Mouse (Mus musculus) cerebellum, adult 2 months (tissue): ENCODE data around the gene Akap8l. TPM values are rescaled to one million over a fixed set of nuclear protein-coding genes. Genes with fewer than 3 reads are reported as not detected.

Experiments used
- DNase-seq, 2 experiments: peaks; one replicate each; pipeline ENCODE4 v3.0.0; 2021
- H3K27ac ChIP-seq: fragments of 200-500 bp; 2 replicates; pipeline ENCODE4 v1.5.1; 2012; ENCODE audit warnings: low read length, control low read depth, inconsistent platforms; ENCODE audit not compliant: insufficient read depth
- H3K27me3 ChIP-seq: fragments of 200-500 bp; 2 replicates; pipeline ENCODE4 v1.6.1; 2012; ENCODE audit warnings: inconsistent platforms, mild to moderate bottlenecking, low read length, moderate library complexity; ENCODE audit not compliant: control insufficient read depth, insufficient read depth
- H3K4me1 ChIP-seq: fragments of 200-500 bp; 2 replicates; pipeline ENCODE4 v1.6.1; 2011; ENCODE audit warnings: low read length; ENCODE audit not compliant: control insufficient read depth, insufficient read depth
- H3K4me3 ChIP-seq: fragments of 200-500 bp; replicated peaks from 2 replicates; pipeline ENCODE3; 2011; ENCODE audit warnings: mild to moderate bottlenecking, low read depth, low read length, control low read depth; ENCODE audit not compliant: insufficient read depth
- CTCF ChIP-seq: fragments of 200-500 bp; IDR thresholded peaks from 2 replicates; pipeline ENCODE4 v1.5.1; 2011; ENCODE audit warnings: low read depth, mild to moderate bottlenecking, control low read depth, low read length, moderate library complexity, borderline replicate concordance; ENCODE audit not compliant: insufficient read depth
- POLR2A ChIP-seq: fragments of 200-500 bp; IDR thresholded peaks from 2 replicates; pipeline ENCODE4 v1.6.1; 2011; ENCODE audit warnings: low read length, control low read depth, borderline replicate concordance; ENCODE audit not compliant: insufficient read depth
- WGBS: fragments of 180-500 bp; shearing (Covaris S2); methylation state at CpG from one replicate; pipeline ENCODE4 v1.1.7; 2018; 5-methylcytosine and 5-hydroxymethylcytosine counted together
- polyA plus RNA-seq: library from polyadenylated mRNA; depleted of rRNA; stranded (reverse); fragments of >200 nt; gene quantifications from 2 replicates; pipeline ENCODE4 v1.2.3, GENCODE M21; 2012

Akap8l gene
- polyA plus RNA-seq, 1 experiment: 279 TPM

GRCm38 (mm10) chr17:32364850-32365249, 14.4 kb upstream of the Akap8l start:
- Histone ChIP-seq H3K27me3 (no peaks in the 10 kb centered on the region), H3K27ac (no peak overlapping the region), H3K4me1 (peaks cover 10% of the 10 kb centered on the region; the same call in 1 of the 2 replicates), H3K4me3 (peak overlapping the region; percentile 67)
- DNase-seq: no peak
- TF ChIP-seq POLR2A (no peak), CTCF (no peak)
- WGBS: 64% methylated on average over 5 of the region's 5 CpGs

- Histone ChIP-seq H3K4me3 (peak overlapping the region; percentile 67), H3K27ac (no peak overlapping the region), H3K4me1 (peaks cover 10% of the 10 kb centered on the region; the same call in 1 of the 2 replicates), H3K27me3 (no peaks in the 10 kb centered on the region)
- DNase-seq: peak; percentile 85 to 89
- WGBS: 0% methylated on average over 32 of the region's 47 CpGs
- TF ChIP-seq CTCF: no peak
- 0 out of 2 replicates have a peak, but pooled peaks have one; percentile 18 for TF ChIP-seq POLR2A
These were observed 13.9 kb upstream of the Akap8l start for GRCm38 (mm10) chr17:32364331-32364730.

DNA sequence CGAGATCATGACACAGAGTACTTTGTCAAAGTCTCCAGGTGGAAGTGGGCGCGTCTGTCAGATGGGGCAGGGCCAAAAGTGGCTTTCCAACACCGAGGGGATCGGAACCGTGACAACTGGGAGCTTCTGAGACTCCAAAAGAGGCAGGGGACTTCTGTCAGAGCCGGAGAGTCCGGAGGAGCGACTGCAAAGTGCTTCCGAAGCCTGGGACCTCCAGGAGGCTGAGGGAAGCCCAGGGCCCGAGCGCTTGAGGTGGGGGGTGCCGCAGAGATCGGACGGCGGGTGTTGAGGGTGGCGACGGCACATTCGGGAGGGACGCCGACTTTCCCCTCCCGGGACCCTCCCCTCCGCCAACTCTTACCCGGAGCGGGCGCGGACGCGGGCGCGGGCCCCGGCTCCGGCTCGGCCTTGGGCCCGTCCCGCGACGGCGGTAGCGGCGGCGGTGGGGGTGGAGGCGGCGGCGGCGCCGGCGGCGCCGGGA, 13.5 kb upstream of the Akap8l start:
- TF ChIP-seq CTCF (no peak), POLR2A (no peak)
- WGBS: under 1% methylated on average over 36 of the region's 50 CpGs

GRCm38 (mm10) chr17:32362686-32363085, 12.3 kb upstream of the Akap8l start:
- TF ChIP-seq CTCF (no peak), POLR2A (no peak)
- Histone ChIP-seq H3K27ac (no peak overlapping the region), H3K4me3 (no peak overlapping the region), H3K4me1 (peaks cover 10% of the 10 kb centered on the region; the same call in 1 of the 2 replicates), H3K27me3 (no peaks in the 10 kb centered on the region)
- no peak for DNase-seq
- WGBS: 52% methylated on average over 4 of the region's 4 CpGs

More for the DNA sequence above, 13.5 kb upstream of the Akap8l start:
- H3K27ac ChIP-seq: no peak overlapping the region
- no peak for DNase-seq
- H3K4me3 ChIP-seq: peak overlapping the region; percentile 67
- peaks cover 10% of the 10 kb centered on the region; the same call in 1 of the 2 replicates for H3K4me1 ChIP-seq
- no peaks in the 10 kb centered on the region for H3K27me3 ChIP-seq

- no peak for DNase-seq
- peaks cover 10% of the 10 kb centered on the region; the same call in 1 of the 2 replicates for H3K4me1 ChIP-seq
- TF ChIP-seq POLR2A (no peak), CTCF (no peak)
- no peaks in the 10 kb centered on the region for H3K27me3 ChIP-seq
- 56% methylated on average over 18 of the region's 18 CpGs for WGBS
- H3K27ac ChIP-seq: no peak overlapping the region
- no peak overlapping the region for H3K4me3 ChIP-seq
These were observed 9.5 kb upstream of the Akap8l start for GRCm38 (mm10) chr17:32359928-32360327.

DNA sequence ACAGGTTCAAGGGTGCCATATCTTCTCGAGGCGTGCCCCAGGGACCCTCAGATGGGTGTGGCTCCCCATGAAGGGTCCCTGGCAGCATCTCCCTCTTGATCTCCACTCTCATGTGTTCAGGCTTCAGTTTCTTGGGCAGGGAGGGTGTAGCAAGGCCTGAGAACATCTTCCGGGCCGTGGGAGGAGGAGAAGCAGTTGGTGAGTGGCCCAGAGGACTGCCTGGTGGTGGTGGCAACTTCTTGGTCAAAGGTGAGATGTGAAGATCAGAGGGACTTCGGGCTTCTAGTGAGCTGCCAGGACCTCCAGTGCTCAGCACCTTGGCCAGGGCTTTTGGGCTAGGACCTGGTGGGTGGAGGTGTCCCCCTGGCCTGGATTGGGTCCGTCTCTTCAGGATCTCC, 8.5 kb upstream of the Akap8l start:
- H3K4me3 ChIP-seq: no peak overlapping the region
- WGBS: 89% methylated on average over 6 of the region's 6 CpGs
- H3K27me3 ChIP-seq: no peaks in the 10 kb centered on the region
- H3K27ac ChIP-seq: no peak overlapping the region
- peaks cover 11% of the 10 kb centered on the region; the same call in 1 of the 2 replicates for H3K4me1 ChIP-seq
- TF ChIP-seq POLR2A: no peak
- no peak for TF ChIP-seq CTCF
- no peak for DNase-seq

DNA sequence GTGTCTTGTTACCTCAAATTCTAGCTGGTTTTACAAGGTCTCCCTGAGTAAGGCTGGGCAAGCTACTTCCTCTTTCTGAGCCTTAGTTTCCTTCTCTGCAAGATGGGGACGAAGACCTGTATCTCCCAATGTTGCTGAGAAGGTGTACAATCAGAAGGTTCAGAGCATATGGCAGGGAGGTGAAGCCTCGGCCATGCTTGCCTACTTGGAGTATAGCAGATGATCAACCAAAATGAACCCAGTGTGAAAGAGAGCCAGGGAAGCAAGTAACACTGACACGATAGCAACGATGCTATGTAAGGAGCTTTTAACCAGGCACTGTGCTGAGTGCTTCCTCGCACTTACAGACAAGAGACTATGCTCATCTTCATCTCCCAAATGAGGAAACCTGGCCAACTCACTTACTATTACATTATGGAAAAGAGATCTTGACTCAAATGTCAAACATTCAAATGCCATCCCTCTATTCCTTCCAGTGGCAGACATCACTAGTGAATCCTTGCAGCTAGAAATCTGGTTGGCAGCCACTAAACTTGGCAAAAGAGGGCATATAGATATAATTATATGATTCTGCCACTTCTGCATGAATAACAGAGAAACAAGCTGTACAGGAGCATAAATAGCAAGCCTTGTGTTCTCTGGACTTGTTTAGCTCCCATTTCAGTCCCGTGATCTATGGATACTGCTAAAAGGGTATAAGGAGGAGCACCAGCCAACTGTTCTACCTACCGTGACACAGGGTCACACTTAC, 8.0 kb upstream of the Akap8l start:
- H3K4me3 ChIP-seq: no peak overlapping the region
- 90% methylated on average over 7 of the region's 7 CpGs for WGBS
- H3K4me1 ChIP-seq: peaks cover 15% of the 10 kb centered on the region
- H3K27ac ChIP-seq: no peak overlapping the region
- H3K27me3 ChIP-seq: no peaks in the 10 kb centered on the region
- TF ChIP-seq CTCF (no peak), POLR2A (no peak)
- DNase-seq: no peak
